Mouse (Mus musculus): ENCODE measurements around the gene Acvrl1.

DNA sequence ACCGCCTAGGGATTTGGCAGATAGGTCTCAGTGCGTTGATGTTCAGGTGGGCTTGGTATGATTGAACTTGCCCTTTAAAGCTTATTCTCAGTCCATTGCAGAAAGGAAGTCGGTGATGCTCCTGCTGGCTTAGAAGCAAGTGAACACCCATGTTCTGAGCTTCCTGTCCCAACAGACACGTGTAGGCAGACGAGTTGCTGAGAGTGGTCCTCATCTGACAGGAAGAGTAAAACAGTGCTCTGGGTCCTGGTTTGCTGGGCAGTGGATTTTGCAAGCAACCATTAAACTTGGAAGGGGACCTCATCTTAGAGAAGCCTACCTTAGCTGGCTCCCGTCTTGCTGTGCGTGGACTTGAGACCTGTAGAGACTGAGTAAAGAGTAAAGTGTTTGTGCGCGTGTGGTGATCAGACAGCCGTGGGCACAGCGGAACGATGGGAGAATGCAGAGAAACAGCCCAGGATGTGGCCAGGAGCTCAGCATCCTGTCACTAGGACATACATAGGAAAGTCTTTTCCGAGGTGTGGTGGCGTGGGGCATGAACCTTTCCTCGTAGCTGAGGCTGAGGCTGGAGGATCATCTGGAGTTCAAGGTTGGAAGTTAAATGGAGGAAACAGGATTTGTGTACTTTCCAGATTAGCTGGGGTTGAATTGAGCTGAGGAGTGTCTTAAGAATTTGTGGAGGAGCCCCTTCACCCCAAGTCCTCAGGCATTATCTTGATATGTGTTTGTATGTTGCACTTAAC, 52.2 kb downstream of the Acvrl1 start:
- TF ChIP-seq CTCF (conservative IDR thresholded peaks at IDR 0.05; ENCODE audit: low read length) (no peak), NANOG (IDR thresholded peaks at IDR 0.05; ENCODE audit: borderline replicate concordance, low read length) (no peak)

All from E14TG2a.4 (cell line).